Mouse (Mus musculus) MEL (cell line): ENCODE results near the gene 4430402I18Rik. TPM values are rescaled to one million over a fixed set of nuclear protein-coding genes. Genes with fewer than 3 reads are reported as not detected.
"Not testable (repeated sequence)": the region's sequence is repeated elsewhere in the genome, so short reads cannot be mapped to it uniquely, and the experiment has no call there.

ENCODE experiments used
- DNase-seq: peaks from one replicate; pipeline ENCODE4 v3.0.0; 2011; ENCODE audit warnings: low read depth, low spot score
- H3K27ac ChIP-seq: 2 replicates; pipeline ENCODE4 v1.5.1; 2012; ENCODE audit warnings: low read depth, mild to moderate bottlenecking, control low read depth, low read length, moderate library complexity; ENCODE audit not compliant: control insufficient read depth
- H3K27me3 ChIP-seq, 2 experiments: fragments of 150-350 bp in 1 of 2; sonication (generic) in 1 of 2; 2 replicates each; pipeline ENCODE4 v1.6.1; 2012; ENCODE audit warnings: low read length in 2 of 2, mild to moderate bottlenecking in 2 of 2, improper control_type of control experiment in 1 of 2, moderate library complexity in 1 of 2; ENCODE audit not compliant: insufficient read depth in 2 of 2, control insufficient read depth in 1 of 2
- H3K36me3 ChIP-seq, 2 experiments: 2 replicates each; pipeline ENCODE4 v1.6.1; 2012 to 2014; ENCODE audit warnings: low read length in 2 of 2, improper control_type of control experiment in 1 of 2, inconsistent platforms in 1 of 2, mild to moderate bottlenecking in 1 of 2; ENCODE audit not compliant: insufficient read depth in 2 of 2, control insufficient read depth in 1 of 2
- H3K4me1 ChIP-seq, 2 experiments: fragments of 150-350 bp in 1 of 2; sonication (generic) in 1 of 2; 2 replicates each; pipeline ENCODE4 v1.6.1; 2012; ENCODE audit warnings: low read length in 2 of 2, improper control_type of control experiment in 1 of 2, mild to moderate bottlenecking in 1 of 2; ENCODE audit not compliant: insufficient read depth in 2 of 2, control insufficient read depth in 1 of 2
- H3K4me3 ChIP-seq, 2 experiments: fragments of 150-350 bp in 1 of 2; sonication (generic) in 1 of 2; 2 replicates each; pipeline ENCODE4 v1.5.1; 2012; ENCODE audit warnings: low read depth in 2 of 2, low read length in 2 of 2, mild to moderate bottlenecking in 2 of 2, moderate library complexity in 2 of 2, control low read depth in 1 of 2, improper control_type of control experiment in 1 of 2; ENCODE audit not compliant: control insufficient read depth in 1 of 2, insufficient read depth in 1 of 2
- H3K79me2 ChIP-seq: 2 replicates; pipeline ENCODE4 v1.6.1; 2012; ENCODE audit warnings: mild to moderate bottlenecking, low read length, moderate library complexity; ENCODE audit not compliant: control insufficient read depth, poor library complexity, insufficient read depth
- H3K9ac ChIP-seq: 2 replicates; pipeline ENCODE4 v1.6.1; 2012; ENCODE audit warnings: low read depth, mild to moderate bottlenecking, control low read depth, low read length, moderate library complexity; ENCODE audit not compliant: control insufficient read depth, poor library complexity, severe bottlenecking
- H3K9me3 ChIP-seq: fragments of 150-350 bp; sonication (generic); replicated peaks from 2 replicates; pipeline ENCODE4 v1.6.1; 2012; ENCODE audit warnings: mild to moderate bottlenecking, low read length, improper control_type of control experiment, moderate library complexity; ENCODE audit not compliant: insufficient read depth
- BHLHE40 ChIP-seq: IDR thresholded peaks from 2 replicates; pipeline ENCODE4 v1.6.1; 2012; ENCODE audit warnings: low read depth, mild to moderate bottlenecking, inconsistent platforms, low read length, improper control_type of control experiment, borderline replicate concordance
- CTCF ChIP-seq, 3 experiments: IDR thresholded peaks in 2 of 3; conservative IDR thresholded peaks in 1 of 3; 2 replicates each; pipeline ENCODE4 v1.5.1; 2011 to 2012; ENCODE audit warnings: low read length in 3 of 3, low read depth in 2 of 3, mild to moderate bottlenecking in 2 of 3, improper control_type of control experiment in 1 of 3, inconsistent platforms in 1 of 3, mixed read lengths in 1 of 3, moderate library complexity in 1 of 3; ENCODE audit not compliant: control insufficient read depth in 1 of 3, insufficient read depth in 1 of 3, poor library complexity in 1 of 3, severe bottlenecking in 1 of 3
- ETS1 ChIP-seq: IDR thresholded peaks from 2 replicates; pipeline ENCODE4 v1.6.1; 2012; ENCODE audit warnings: low read depth, mild to moderate bottlenecking, inconsistent platforms, low read length, improper control_type of control experiment, moderate library complexity
- GABPA ChIP-seq: IDR thresholded peaks from 2 replicates; pipeline ENCODE4 v1.6.1; 2012; ENCODE audit warnings: low read depth, mild to moderate bottlenecking, inconsistent platforms, low read length, improper control_type of control experiment, moderate library complexity
- MAZ ChIP-seq: IDR thresholded peaks from 2 replicates; pipeline ENCODE4 v1.6.1; 2012; ENCODE audit warnings: low read depth, mild to moderate bottlenecking, inconsistent platforms, low read length, improper control_type of control experiment
- MXI1 ChIP-seq: IDR thresholded peaks from 2 replicates; pipeline ENCODE4 v1.6.1; 2011; ENCODE audit warnings: mild to moderate bottlenecking, low read depth, low read length, improper control_type of control experiment
- POLR2AphosphoS5 ChIP-seq: IDR thresholded peaks from 2 replicates; pipeline ENCODE4 v1.6.1; 2012; ENCODE audit warnings: low read depth, borderline replicate concordance, mild to moderate bottlenecking, inconsistent platforms, low read length, moderate library complexity, mixed read lengths
- RCOR1 ChIP-seq: IDR thresholded peaks from 2 replicates; pipeline ENCODE4 v1.6.1; 2012; ENCODE audit warnings: low read depth, mild to moderate bottlenecking, inconsistent platforms, low read length, improper control_type of control experiment
- SMC3 ChIP-seq: IDR thresholded peaks from 2 replicates; pipeline ENCODE4 v1.6.1; 2011; ENCODE audit warnings: low read depth, low read length, improper control_type of control experiment
- polyA plus RNA-seq, 2 experiments: library from polyadenylated mRNA; stranded (reverse) in 1 of 2; unstranded in 1 of 2; fragments of >175 nt in 1 of 2; fragments of >200 nt in 1 of 2; gene quantifications; 2 replicates each; pipeline versions ENCODE4 v1.2.1 to v1.2.4; 2012; ENCODE audit warnings: low replicate concordance in 2 of 2, low read depth in 1 of 2; ENCODE audit not compliant: insufficient read length in 2 of 2, insufficient read depth in 1 of 2, missing spikeins in 1 of 2
- total RNA-seq: library from RNA; depleted of rRNA; stranded (reverse); fragments of 300-350 nt; gene quantifications from 2 replicates; pipeline ENCODE4 v1.2.3, GENCODE M21; 2012

4430402I18Rik gene
- total and polyA plus RNA-seq, 3 experiments = not detected

DNA sequence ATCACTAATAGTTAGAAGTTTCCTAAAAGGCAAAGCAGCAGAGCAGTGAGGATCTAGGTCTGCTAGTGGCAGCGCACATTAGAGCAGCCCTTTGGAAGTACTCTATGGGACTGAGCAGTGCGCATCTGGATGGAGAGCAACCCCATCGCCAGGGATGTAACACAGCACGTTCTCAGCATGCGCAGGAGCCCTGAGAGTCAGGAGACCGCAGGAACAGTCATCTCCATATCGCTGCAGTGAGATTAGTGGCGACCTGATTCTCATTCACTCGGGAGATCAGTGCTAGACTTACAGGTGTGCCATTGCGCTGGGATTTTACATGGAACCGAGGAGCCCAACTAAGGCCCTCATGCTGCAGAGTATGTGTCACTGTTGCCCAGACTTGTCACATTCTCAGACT lies 41.4 kb upstream of the 4430402I18Rik start:
- TF ChIP-seq POLR2AphosphoS5 = no peak
- TF ChIP-seq BHLHE40 = no peak
- no peak for TF ChIP-seq GABPA
- TF ChIP-seq SMC3 = no peak
- TF ChIP-seq ETS1 = no peak
- no peak for TF ChIP-seq MXI1
- no peak for TF ChIP-seq CTCF (IDR thresholded peaks at IDR 0.05 in 2 of 3, conservative IDR thresholded peaks at IDR 0.05 in 1 of 3; ENCODE audit: control insufficient read depth in 1 of 3, insufficient read depth in 1 of 3, low read depth in 2 of 3, low read length in 3 of 3, poor library complexity in 1 of 3, severe bottlenecking in 1 of 3)
- no peak for TF ChIP-seq MAZ
- TF ChIP-seq, all 39 proteins: peak for 0
- peaks cover 3 to 47% of the 10 kb centered on the region in 2 experiments for H3K36me3 ChIP-seq
- peaks cover 2% of the 10 kb centered on the region; the same call in 1 of the 2 replicates for H3K79me2 ChIP-seq
- no peak overlapping the region for H3K9ac ChIP-seq
- no peak overlapping the region for H3K4me3 ChIP-seq
- H3K27ac ChIP-seq = no peak overlapping the region
- H3K4me1 ChIP-seq = no peaks in the 10 kb centered on the region
- DNase-seq = no peak
- H3K27me3 ChIP-seq = no peaks in the 10 kb centered on the region
- H3K9me3 ChIP-seq = no peaks in the 10 kb centered on the region

DNA sequence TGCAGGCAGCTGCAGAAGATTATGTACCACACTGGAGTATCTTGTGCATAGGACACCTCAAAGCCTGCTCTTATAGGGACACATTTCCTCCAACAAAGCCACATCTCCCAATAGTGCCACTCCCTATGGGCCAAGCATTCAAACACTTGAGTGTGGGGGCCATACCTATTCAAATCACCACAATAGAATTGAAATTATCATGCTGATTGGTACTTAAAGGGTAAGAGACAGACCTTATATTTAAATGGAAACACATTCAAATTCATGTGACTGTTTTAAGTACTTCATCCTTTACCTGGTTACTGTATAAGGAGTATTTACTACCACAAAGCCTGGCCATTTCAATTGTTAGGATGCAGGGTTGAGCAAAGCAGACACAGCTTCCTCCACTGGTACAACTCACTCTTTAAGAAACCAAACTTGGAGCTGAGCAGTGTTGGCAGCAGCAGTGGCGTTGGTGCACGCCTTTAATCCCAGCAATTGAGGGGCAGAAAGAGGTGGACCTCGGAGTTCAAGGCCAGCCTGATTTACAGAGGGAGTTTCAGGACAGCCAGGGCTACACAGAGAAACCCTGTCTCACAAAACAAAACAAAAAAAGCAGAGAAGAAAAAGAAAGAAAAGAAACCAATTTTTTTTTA lies 40.6 kb upstream of the 4430402I18Rik start:
- no peak overlapping the region for H3K9ac ChIP-seq

DNA sequence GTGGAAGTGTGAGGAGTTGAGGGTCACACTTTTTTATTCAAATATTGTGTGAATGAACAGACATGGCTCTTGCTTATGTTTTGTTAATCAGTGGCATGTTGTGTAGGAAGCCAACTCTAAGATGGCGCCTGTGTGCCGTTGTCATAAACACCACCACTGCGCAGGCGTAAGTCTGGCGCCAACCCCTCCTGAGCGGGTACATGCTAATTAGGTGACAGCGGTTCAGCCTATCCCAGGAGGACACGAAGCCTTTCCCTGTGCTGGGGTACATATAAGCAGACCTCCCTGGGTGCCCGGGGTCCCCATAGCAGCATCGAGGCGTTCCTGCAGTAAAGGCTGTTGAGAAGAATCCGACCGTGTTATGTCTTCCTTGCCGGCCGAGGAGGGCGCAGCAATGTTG lies 32.7 kb upstream of the 4430402I18Rik start:
- not testable (repeated sequence) for H3K4me1 ChIP-seq, H3K27ac ChIP-seq, H3K9me3 ChIP-seq, H3K9ac ChIP-seq, H3K79me2 ChIP-seq, H3K27me3 ChIP-seq, H3K4me3 ChIP-seq, DNase-seq
- H3K36me3 ChIP-seq = peaks cover 0 to 29% of the 10 kb centered on the region in 2 experiments

More for the DNA sequence above, 40.6 kb upstream of the 4430402I18Rik start:
- Histone ChIP-seq H3K36me3 (peaks cover 3 to 49% of the 10 kb centered on the region in 2 experiments; a peak in 3 of 4 replicates), H3K9me3 (no peaks in the 10 kb centered on the region), H3K4me1 (no peaks in the 10 kb centered on the region), H3K27me3 (no peaks in the 10 kb centered on the region), H3K79me2 (peaks cover 2% of the 10 kb centered on the region; the same call in 1 of the 2 replicates), H3K4me3 (no peak overlapping the region), H3K27ac (no peak overlapping the region)
- DNase-seq = no peak
- TF ChIP-seq RCOR1 = no peak
- TF ChIP-seq, all 39 proteins: peak for 0
